Mouse (Mus musculus): ENCODE measurements around the gene Gm20503.
A peak's percentile ranks its signal among the peaks of the same experiment; 100 is the strongest.

Gene Gm20503

DNA sequence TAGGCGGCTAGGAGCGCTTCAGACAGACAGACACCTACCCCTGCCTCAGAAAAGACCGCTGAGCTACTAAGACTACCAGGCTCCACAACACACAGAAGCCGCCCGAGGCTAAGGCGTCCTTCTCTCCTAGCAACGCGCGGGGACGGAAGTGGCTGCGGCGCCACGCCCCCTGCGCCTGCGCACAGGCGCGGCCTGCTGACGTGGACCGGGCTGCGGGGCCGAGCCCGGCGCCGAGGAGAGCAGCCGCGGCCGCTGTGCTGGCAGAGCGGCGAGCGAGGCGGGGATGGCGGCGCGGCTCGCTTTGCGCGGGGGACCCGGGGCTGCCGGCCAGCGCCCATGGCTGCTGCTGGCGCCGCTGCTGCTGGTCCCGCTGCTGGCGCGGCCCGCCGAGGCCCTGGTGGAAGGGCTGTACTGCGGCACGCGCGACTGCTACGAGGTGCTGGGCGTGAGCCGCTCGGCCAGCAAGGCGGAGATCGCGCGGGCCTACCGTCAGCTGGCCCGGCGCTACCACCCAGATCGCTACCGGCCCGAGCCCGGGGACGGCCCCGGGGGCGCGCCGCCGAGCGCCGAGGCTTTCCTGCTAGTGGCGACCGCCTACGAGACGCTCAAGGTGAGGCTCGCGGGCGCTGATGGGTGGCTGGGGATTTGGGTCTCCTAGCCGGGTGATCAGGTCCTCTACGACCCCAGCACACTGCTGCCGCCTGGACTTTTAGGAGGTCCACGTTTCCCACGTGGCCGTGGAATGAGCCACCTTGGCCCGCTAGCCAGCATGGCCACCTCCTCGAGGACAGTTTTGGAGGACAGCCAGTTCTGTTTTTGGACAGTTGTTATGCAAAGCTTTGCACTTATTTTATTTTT, at the start of gene Gm20503:
Gm20503 (plus strand) TSS at position 263 of the 858 bp plus-strand sequence.
- DNase-seq: peak; percentile 94

DNA sequence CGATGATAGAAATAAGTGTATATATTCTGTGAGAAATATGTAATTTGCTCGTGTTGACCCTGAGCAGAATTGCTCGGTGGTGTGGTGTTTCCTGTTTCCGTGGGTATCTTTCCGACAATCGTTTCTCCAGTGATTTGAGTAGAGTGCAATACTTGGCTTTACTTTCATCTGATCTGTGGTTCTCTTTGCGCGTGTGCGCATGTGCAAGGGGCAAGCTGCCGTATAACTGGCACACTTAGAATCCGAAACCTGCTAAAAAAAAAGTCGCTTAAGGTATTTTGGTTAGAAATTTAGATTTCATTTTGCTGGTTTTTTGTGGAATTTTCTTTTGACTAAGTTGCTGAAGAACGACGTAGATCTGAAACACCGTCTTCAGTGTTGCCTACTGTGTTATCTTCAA, 41.3 kb upstream of the Gm20503 start:
- no peak for DNase-seq

DNA sequence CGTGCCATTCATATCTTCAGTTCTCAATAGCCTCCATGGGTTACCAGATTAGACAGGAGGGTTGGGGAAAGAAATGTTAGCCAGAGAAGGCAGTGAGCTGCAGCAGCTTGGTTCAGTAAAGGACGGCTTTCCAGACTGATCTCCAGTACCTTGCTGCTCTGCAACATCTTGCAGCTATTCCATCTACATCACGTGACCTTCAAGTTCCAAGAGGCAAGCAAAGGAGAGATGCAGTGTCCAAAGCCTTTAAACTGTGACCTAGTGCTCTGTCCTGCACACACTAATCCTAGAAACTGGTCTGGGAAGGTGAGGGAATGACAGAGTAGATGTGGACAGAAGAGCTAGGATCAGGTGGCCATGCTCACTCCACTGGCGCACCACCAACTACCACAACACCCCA, 39.7 kb upstream of the Gm20503 start:
- DNase-seq: no peak

DNA sequence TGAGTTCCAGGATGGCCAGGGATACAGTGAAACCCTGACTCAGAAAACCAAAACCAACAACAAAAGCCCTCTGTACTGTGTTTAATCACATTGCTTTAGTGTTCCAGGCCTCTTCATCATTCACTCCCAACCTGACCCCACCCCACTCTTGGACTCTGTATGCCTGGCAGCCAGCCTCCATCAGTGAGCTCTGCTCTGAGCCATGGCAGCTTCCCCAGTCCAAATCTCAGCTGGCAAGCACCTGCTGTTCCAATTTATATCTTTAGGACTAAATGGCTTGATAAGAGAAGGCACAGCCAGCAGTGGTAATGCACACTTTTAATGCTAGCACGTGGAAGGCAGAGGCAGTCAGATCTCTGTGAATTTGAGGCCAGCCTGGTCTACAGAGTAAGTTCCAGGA, 37.9 kb upstream of the Gm20503 start:
- DNase-seq: no peak

DNA sequence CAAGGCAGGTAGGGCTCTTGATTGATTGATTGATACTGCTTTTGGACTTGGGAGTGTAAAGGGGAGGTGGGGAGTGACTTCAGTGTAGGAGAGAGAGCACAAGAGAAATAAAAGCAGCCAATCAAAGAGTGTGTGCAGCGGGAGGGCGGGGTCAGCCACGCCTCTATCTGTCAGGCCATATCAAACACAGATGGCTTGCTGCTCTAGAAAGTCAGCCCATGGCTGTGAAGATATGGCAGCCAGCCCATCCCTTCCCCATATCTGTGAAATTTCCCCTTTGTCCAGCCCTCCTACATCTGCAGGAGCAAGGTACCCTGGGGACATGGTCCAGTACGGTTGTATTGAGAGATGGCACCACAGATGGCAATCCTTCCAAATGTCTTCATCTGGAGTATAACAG, 32.3 kb upstream of the Gm20503 start:
- DNase-seq: no peak

DNA sequence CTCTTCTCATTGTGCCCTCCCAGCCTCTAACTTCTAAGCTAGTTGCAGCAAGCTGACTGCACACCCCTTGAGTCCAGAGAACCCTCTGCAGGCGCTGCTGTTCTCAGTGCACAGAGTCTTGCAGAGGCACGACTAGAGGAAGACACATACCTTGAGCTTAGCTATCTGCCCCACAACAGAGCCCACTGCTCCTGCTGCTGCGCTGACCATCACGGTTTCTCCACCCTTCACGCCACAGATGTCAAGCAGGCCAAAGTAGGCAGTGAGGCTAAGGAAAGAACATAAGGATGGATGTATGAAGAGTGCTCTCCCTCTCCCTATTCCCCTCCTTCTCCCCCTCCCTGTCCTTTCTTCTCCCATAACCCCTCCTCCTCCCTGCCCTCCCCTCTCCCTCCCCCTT, 27.3 kb upstream of the Gm20503 start:
- DNase-seq: no peak

DNA sequence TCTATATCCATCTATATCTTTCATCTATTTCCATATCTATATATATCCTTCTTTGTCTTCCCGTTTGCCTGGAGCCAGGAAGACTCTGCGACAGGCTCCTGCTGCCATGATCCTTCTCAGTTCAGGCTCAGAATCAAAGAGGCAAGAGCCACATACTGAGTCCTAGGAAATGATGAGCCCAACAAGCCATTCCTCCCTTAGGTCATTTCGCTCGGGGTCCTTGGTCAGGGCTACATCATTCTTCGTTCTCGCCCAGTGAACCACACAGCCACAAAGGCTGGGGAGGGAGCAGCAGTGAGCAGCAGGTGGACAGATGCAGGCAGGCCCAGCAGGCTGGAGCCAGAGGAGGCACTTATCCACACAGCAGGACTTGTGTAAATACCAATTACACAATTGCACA, 21.6 kb upstream of the Gm20503 start:
- no peak for DNase-seq

DNA sequence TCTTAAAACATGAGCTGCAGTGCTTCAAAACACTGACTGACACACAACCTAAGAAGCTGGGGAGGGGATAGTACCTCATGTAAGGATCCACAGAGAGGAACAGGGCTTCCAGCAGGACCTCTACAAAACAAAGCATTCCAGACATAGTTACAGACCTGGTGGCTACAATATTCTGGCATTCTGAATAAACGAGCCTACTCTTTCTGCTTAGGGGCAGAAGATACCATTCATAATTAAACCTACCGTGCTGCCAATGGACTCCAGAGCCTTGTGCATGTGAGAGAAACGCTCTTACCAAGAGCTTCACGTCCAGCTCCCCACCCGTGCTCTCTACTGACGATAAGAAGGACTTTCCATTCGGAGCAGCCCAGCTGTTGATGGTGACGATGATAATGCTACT, 20.2 kb upstream of the Gm20503 start:
- no peak for DNase-seq

DNA sequence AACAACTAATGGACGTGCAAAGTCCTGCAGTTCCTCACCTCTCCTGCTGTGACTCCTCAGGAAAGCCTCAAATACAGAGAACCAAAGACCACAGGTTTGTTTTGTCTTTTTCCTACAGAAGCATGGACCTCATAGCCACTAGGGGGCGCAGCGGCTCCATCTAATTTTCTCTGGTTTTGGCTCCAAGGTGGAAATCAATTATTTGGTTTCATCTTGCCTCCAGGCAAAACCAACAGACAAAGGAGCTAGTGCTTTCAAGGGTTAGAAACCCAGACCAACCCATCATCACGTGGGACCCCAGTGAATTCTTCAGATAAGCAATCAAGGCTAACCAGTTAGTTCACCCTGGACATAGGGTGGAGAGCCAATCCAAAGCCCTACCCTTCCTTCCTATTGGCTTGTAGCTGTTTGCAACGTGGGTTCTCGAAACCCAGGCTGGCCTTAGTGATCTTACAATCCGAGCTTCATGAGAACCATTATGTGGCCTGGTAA, 17.8 kb upstream of the Gm20503 start:
- peak; percentile 54 for DNase-seq

DNA sequence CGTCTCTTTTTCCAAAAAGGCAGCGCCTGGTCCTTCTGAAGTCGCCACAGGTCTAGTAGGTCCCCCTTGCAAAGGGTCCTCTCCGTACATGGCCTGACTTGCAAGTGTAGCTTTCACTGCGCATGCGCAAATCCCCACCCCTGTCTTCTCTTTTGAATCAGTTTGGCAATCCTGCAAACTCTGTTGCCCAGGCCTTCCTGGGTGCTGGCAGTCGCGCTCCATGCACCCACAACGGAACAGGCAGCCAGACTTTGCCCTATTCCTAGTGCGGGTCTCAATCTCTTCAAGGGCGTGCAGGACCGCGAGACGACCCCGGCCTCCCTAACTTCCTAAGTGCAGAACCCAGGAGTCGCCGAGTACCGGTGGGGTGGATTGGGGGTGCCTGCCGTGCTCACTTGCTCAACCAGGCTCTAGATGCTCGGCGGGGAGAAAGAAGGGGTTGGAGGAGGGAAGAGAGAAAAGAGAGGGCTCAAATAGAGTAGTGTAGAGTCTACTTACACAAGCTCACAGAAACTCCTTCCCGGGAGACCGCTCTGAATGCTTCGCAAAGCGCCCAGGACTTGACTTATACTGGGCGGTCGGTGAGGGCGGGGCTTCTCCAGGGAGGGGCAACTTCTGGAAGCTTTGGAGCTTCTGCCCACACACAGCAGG, 16.3 kb upstream of the Gm20503 start, which contains the start of gene Ptgr1:
Ptgr1 (minus strand) TSS at position 580 of the 651 bp plus-strand sequence.
- peak; percentile 63 for DNase-seq

DNA sequence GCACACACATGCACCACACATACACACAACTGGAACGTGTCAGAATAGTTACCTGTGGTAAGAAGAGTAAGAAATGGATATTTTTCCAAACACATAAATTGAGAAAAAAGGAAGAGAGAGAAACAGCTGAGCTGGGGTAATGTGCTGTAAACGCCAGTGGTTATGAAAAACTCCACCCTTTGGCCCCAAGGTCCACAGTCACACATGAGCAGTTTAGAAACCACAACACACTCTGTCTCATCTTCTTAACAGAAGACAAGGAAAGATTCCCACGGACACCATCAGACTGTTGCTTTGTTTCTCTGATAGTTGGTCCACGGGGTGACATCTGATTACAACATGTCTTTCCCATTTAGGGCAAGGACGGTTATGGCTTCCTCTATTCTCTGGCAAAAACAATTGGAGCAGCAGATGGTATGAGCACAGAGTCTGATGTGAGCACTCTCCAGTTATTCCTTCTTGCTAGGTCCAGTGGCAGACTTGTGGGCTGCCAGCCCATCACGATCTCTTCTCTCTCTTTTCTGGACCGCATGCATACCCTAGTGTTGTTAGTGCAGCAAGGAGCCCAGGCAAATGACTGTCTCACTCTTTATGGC, 13.6 kb upstream of the Gm20503 start:
- DNase-seq: no peak

DNA sequence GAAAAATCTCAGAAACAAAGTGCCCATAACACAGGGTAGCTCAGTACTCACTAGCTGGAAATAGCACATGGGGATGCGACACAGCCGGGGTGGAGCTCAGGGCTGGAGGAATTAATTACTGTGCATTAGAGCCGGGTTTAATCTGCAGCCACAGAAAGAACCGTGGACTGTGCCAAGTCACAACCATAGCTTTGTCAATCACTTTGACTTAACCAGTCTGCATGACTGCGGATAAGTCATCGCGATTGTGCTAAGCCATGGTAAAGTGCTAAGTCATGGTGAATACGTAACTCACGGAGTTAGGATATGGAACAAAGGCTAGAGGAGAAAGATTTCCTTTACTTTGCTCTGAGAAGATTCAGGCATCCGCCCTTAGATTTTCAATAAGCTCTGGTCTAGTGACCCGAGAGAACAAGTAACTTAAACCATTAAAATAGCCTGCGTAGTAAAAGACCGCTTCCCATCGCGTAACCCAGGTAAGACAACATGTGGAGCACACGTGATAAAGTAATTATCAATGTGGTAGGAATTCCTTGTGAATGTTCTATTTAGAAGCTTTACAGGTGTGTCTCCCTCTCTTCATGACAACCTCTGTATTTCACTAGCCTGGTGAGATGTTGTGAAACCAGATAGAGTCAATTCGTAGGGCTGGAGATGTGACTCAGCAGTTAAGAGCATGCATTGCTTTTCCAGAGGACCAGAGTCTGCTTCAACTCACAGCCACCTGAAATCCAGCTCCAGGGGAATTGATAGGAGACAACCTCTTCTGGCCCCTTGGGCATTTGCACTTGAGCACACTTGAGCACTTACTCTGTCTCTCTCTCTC, 12.2 kb upstream of the Gm20503 start:
- DNase-seq: no peak

DNA sequence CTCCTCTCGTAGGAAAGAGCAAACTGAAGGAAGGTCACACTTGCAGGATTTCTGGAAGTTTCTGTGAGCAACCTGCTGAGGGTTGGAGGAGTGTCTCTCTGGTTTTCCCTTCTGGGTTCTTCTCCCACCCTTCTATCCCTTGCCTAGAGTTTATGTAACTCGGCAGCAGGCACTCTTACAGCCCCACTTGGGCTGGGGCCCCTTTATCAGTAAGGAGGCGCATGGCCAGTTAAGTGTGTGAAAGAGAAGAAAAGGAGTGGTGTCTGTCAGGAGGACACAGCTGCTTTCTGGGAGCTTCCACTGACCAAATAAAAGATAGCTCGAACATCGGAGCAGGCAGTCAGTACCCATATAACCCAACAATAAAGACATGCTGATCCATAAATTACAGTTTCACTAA, 10.8 kb upstream of the Gm20503 start:
- DNase-seq: no peak

DNA sequence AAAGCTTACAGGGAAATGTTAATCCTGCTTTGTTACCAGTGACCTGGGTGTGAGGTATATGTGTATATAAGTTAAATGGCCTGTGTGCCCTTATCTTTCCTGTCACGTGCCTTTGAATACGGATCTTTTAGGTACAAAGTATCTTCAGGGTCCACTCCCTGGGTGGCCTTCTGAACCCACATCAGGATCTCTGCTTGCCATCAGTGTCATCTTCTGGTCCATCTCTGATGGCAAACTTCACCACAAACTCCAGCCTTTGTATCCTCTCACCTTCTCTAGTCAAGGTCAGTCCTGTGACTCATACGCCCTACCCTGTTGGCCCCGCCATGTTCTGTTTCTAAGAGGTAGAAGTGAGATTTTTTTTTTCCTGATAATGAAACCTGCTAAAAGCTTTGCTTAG, 8.2 kb upstream of the Gm20503 start, which contains the start of gene Dnajc25:
Dnajc25 (plus strand) TSS at position 301 of the 400 bp plus-strand sequence.
- DNase-seq: no peak

DNA sequence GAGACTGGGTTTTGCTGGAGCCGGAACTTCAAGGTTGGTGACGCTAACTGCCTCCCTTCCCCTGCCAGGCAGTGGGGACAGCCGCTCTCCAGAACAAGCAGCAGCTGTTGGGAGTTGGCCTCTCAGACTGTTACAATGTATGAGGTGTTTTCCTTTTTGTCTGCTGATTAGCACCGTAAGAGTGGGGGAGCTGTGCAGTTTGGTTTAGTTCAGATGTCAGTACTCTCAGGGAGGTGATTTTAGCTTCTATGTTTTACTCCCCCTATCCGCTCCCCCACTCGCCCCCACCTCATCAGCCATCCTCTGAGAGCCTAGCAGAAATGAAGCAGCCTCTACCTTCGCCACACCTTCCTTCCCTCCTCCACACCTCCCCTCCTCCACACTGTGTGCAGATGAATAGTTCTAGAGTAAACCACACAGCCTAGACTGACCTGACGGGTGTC, 7.7 kb upstream of the Gm20503 start:
- no peak for DNase-seq

DNA sequence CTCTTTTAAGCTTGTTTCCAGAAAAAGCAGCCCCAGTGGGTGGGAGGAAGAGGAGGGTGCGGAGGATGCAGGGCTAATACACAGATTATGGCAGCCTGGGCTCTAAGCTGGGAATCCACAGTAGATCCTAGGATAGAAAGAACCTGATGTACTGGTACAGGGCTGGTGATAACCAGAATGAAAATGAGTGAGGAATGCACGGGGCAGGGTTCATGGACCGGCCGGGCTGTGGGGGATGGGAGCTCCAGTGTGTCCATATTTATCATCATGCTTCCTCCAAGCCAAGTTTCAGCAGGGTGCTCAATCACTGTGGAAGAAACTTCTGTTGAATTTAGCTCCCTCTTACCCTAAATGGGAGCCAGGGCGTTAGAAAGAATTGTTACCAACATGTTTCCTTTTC, 5.9 kb upstream of the Gm20503 start:
- DNase-seq: no peak

DNA sequence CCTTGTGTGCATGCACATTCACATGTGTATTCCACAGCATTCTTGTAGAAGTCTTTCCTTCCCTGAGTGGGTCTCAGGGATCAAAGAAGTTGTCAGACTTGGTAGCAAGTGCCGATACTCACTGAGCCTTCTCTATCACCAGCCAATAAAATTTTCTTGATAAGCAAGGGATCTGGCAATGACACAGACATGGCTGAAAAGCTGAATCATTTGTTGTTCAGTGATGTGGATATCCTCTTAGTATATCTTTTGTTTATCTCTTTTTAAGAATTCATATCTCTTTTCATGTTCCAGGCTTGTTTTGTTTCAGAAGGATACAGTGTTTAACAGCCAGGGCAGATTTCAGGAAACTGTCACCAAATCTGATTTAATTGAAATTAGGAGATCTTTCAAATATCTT, 4.3 kb upstream of the Gm20503 start:
- DNase-seq: no peak

DNA sequence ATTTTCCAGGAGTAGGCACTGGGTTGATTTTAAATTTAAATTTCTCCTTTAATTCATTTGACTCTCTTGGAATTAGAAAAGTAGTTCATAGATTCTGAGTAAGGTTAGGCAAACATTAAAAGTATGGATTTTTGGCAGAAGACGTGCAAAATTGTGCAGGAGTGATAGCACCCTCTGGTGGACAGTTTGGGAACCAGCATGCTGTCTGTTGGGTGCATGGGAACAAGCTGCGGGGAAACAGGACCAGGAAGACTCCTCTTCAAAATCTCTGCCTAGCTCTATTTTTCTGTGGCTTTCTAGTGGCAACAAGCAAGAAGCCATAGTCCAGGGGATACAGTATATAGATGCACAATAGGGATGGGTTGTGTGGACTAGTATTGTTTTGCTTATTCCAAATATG, 3.3 kb upstream of the Gm20503 start:
- DNase-seq: peak; percentile 72

DNA sequence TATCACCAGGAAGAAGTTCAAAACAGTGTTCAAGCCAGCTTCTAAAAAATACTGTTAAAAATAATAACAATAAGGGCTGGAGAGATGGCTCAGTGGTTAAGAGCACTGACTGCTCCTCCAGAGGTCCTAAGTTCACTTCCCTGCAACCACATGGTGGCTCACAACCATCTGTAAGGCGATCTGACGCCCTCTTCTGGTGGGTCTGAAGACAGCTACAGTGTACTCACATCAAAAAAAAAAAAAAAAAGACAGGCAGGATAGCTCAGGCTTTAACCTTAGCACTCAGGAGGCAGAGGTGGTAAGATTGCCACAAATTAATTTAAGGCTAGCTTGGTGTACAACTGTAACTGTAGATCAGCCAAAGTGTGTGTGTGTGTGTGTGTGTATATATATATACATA, 2.4 kb upstream of the Gm20503 start:
- DNase-seq: no peak

DNA sequence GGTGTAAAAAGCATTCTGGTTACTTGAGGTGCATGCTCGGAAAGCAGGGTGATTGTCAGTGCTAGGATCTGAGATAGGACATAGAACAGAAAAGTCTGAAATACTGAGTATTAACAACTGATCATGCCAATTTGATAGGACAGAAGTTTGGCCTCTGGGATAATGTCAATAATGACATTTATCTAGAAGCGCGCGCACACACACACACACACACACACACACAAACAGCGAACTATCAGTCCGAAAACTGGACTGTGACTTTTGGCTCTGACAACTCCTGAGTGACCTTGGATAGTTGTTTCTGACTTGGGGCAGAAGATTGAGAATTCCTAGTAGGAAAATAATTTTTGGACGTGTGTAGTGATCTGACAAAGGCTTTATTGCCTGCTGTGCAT, 793 bp downstream of the Gm20503 start:
- DNase-seq: no peak

DNA sequence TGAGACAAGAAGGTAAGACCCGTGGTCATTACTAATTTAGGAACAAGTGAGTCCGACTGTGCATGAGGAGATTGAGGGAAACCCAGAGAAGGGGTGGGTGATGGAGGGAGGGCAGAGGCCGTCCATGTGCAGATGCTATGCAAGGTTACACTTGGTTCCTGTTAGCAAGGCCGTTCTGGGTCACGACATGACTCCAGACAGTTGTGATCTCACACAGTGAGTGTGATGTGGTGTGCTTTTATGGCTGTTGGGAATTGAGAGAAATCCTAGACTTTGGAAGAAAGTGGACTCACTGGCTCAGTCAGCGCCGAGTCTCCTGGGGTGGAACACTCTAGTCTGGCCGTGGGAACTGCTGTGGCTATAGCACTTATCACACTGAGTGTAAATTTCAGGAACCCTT, 3.2 kb downstream of the Gm20503 start:
- DNase-seq: no peak

DNA sequence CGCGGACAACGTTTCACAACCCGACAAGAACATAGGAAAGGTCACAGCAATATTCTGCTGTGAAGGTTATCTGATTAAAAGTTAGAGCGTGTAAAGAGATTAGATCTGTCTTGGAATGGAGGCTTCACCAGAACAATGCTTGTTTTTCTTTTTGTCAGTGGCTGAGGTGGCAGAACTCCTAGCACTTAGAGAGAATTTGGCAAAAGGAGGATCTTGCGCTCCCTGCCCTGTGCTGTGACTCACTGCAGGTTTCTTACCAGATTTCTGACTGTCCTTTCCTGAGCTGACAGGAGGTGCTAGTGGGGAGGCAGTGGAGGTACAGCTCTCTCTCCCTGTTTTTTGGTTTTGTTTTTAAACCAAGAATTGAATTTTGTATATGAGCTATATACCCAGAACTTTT, 4.0 kb downstream of the Gm20503 start:
- DNase-seq: no peak

DNA sequence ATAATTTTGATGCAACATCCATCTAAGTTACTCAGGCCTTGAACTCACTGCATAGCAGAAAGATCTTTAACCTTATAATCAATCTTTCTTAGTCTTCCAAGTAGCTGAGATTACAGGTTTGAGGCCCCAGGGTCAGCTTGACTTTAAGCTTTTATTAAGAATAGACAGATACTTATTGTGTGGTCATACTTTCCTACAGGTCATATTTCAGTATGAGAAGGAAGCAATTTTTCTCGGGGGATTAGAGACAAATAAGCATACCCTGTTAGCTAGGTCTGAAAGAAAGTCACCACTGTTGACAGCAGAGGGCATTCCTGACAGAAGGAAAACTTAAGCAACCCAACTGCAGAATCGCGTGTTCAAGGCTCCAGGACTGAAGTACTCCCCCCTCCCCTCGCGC, 5.0 kb downstream of the Gm20503 start:
- DNase-seq: no peak

Data from right cerebral cortex, postnatal 25 days (tissue).